Mouse (Mus musculus): ENCODE data around the gene Kdelc2.

DNA sequence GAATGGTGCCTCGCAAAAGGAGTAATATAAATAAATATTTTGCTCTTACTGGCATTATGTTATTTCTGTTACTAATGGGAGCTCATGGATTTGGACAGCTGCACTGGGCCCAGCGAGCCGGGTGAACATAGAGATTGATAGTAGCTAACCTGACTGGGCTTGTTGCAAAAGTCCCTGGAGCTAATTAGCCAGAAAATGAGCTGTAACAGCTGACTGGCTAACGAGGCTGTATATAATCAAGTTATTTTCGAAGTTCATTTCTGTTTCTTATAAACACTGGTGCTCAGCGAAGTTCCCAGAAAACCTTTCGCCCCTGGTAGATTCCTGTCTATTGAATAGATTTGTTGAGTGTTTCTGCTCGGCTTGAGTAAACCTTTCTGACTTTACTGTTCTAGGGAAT is 19.2 kb downstream of the Kdelc2 start:
- no peak for TF ChIP-seq EP300 (IDR thresholded peaks at IDR 0.05; ENCODE audit: insufficient read depth, low read depth, low read length)
- no peak for TF ChIP-seq CTCF (IDR thresholded peaks at IDR 0.05)
- TF ChIP-seq POLR2A (IDR thresholded peaks at IDR 0.05; ENCODE audit: insufficient read depth, low read depth, low read length): no peak

Data from heart, adult 2 months (tissue).